In the genomic region with DNA sequence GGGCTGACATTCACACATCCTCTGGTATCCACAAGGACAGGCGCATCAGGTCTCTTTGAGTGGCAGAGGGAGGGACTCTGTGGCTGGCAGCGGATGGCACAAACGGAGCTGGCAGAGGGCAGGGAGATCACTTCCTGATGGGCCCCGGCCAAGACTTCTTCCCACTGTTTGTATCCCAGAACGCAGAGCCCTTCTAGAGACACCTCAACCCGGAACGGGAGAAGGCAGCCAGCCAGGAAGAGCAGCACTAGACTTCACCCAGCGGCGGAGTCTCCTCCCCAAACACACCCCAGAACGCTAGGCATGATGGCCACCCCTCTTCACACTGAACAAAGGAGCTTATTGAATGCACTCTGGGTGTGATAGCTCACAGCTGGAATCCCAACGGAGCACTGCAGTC, we compare ENCODE assay signal across 8 mouse cellular contexts. TPM values are rescaled to one million over a fixed set of nuclear protein-coding genes. Genes with fewer than 3 reads are reported as not detected.
A peak's percentile ranks its signal among the peaks of the same experiment; 100 is the strongest.
DNase-seq lines count a peak whose midpoint lies in the region; ATAC-seq lines count a peak whose summit lies in the region.

No protein-coding gene starts in this region.

- peak; percentile 65 to 72 for DNase-seq in heart, adult 18-20 months
- peak; percentile 73 for DNase-seq in ZHBTc4 (ENCODE audit: low read depth, low spot score)
- DNase-seq in gonadal fat pad, adult 2 months (ENCODE audit: low read depth) = peak; percentile 45
- DNase-seq in lung, adult 18-20 months = peak; percentile 69 to 83
- no peak for DNase-seq in thymus, postnatal 25 days
- no peak for DNase-seq in spleen, postnatal 36 days (ENCODE audit: low spot score in 2 of 2)
- DNase-seq in embryo, embryonic 9.5 days (ENCODE audit: extremely low spot score) = no peak

- WGBS in heart, embryonic 12.5 days = 41% methylated on average over 11 of the region's 11 CpGs

- no peak overlapping the region for H3K4me3 ChIP-seq in heart, embryonic 12.5 days

- H3K9me3 ChIP-seq in heart, embryonic 12.5 days (replicated peaks) = no peaks in the 10 kb centered on the region; the same call in 1 of the 2 replicates

- H3K4me2 ChIP-seq in heart, embryonic 12.5 days = no peak overlapping the region

- no peak for ATAC-seq in heart, embryonic 12.5 days (ENCODE audit: insufficient number of reproducible peaks, low FRiP score)

- H3K9ac ChIP-seq in heart, embryonic 12.5 days = no peak overlapping the region

- no peaks in the 10 kb centered on the region for H3K27me3 ChIP-seq in heart, embryonic 12.5 days (replicated peaks)

- no peak overlapping the region for H3K27ac ChIP-seq in heart, embryonic 12.5 days (ENCODE audit: poor library complexity, severe bottlenecking)

- no peaks in the 10 kb centered on the region for H3K36me3 ChIP-seq in heart, embryonic 12.5 days

- peaks cover 7% of the 10 kb centered on the region for H3K4me1 ChIP-seq in heart, embryonic 12.5 days (replicated peaks)

RNA-seq across cellular contexts. Expression of gene Atp9a, which starts 8.2 kb away (rescaled TPM):
- total RNA-seq in heart, adult 18-20 months (2021) = 10 to 100 TPM; 50.2 to 56.7 TPM
- 15.7 and 16.1 TPM in 2 replicates for polyA plus RNA-seq in heart, embryonic 12.5 days (2016; fragmentation: Nextera tagmentation; extraction: Ambion mirVana)
- polyA plus RNA-seq in gonadal fat pad, adult 2 months (2012; rRNA removed) = 161 and 198 TPM in 2 replicates

RNA-seq across cellular contexts. Expression of gene Sall4, which starts 33.7 kb away (rescaled TPM):
- total RNA-seq in heart, adult 18-20 months (2021) = 1 to 10 TPM; 1.2 to 1.9 TPM
- 3.9 and 5.4 TPM in 2 replicates for polyA plus RNA-seq in heart, embryonic 12.5 days (2016; fragmentation: Nextera tagmentation; extraction: Ambion mirVana)
- not detected in 2 replicates for polyA plus RNA-seq in gonadal fat pad, adult 2 months (2012; rRNA removed)

Comparison
In these comparisons a context has a peak if more than half of its experiments do, and no peak if none do; other contexts are left out.
1. DNase-seq: peak in heart, adult 18-20 months (2 of 2), ZHBTc4 (single experiment), gonadal fat pad, adult 2 months (single experiment) and lung, adult 18-20 months (2 of 2); none in thymus, postnatal 25 days (single experiment), spleen, postnatal 36 days (0 of 2) and embryo, embryonic 9.5 days (single experiment).